Mouse (Mus musculus): ENCODE data around the gene Fuk. TPM values are rescaled to one million over a fixed set of nuclear protein-coding genes. Genes with fewer than 3 reads are reported as not detected.

Fuk gene
- polyA plus RNA-seq, 1 experiment = 7.2 TPM

GRCm38 (mm10) chr8:110901056-110901455, 1.2 kb downstream of the Fuk start:
- Histone ChIP-seq H3K79me2 (ENCODE audit: control insufficient read depth, insufficient read depth) (no peaks in the 10 kb centered on the region), H3K4me2 (ENCODE audit: low read depth) (no peak overlapping the region), H3K27me3 (ENCODE audit: control insufficient read depth, insufficient read depth, insufficient read length) (no peaks in the 10 kb centered on the region), H3K36me3 (ENCODE audit: control insufficient read depth, insufficient read depth) (no peaks in the 10 kb centered on the region), H3ac (ENCODE audit: control insufficient read depth, insufficient read length) (no peak overlapping the region), H3K4me3 (no peak overlapping the region)
- TF ChIP-seq E2F4 (IDR thresholded peaks at IDR 0.05; ENCODE audit: insufficient read depth) (no peak), REST (IDR thresholded peaks at IDR 0.05; ENCODE audit: insufficient read depth, insufficient read length) (no peak), POLR2AphosphoS2 (IDR thresholded peaks at IDR 0.05; ENCODE audit: insufficient read length, low read depth) (no peak), CEBPB (IDR thresholded peaks at IDR 0.05; ENCODE audit: insufficient read depth, poor library complexity, severe bottlenecking) (no peak), MAX (IDR thresholded peaks at IDR 0.05; ENCODE audit: low read depth) (no peak), MYOG (IDR thresholded peaks at IDR 0.05; ENCODE audit: control insufficient read depth in 1 of 3, insufficient read depth in 1 of 3, insufficient read length in 2 of 3, low read depth in 2 of 3) (no peak), MYOD1 (IDR thresholded peaks at IDR 0.05; ENCODE audit: control insufficient read depth in 1 of 3, insufficient read length in 2 of 3, low read depth in 2 of 3) (no peak), SRF (IDR thresholded peaks at IDR 0.05; ENCODE audit: control insufficient read depth, insufficient read length, low read depth) (no peak), POLR2A (IDR thresholded peaks at IDR 0.05; ENCODE audit: insufficient read length, low read depth) (no peak), TCF3 (IDR thresholded peaks at IDR 0.05; ENCODE audit: insufficient read length, low read depth) (no peak), USF1 (IDR thresholded peaks at IDR 0.05; ENCODE audit: low read depth) (no peak), TCF12 (IDR thresholded peaks at IDR 0.05; ENCODE audit: insufficient read depth, poor library complexity, severe bottlenecking) (no peak)

GRCm38 (mm10) chr8:110897495-110897894, 4.8 kb downstream of the Fuk start:
- TF ChIP-seq REST (IDR thresholded peaks at IDR 0.05; ENCODE audit: insufficient read depth, insufficient read length) (no peak), POLR2A (IDR thresholded peaks at IDR 0.05; ENCODE audit: insufficient read length, low read depth) (no peak), SRF (IDR thresholded peaks at IDR 0.05; ENCODE audit: control insufficient read depth, insufficient read length, low read depth) (no peak), E2F4 (IDR thresholded peaks at IDR 0.05; ENCODE audit: insufficient read depth) (no peak), POLR2AphosphoS2 (IDR thresholded peaks at IDR 0.05; ENCODE audit: insufficient read length, low read depth) (no peak), CEBPB (IDR thresholded peaks at IDR 0.05; ENCODE audit: insufficient read depth, poor library complexity, severe bottlenecking) (no peak), MAX (IDR thresholded peaks at IDR 0.05; ENCODE audit: low read depth) (no peak), MYOD1 (IDR thresholded peaks at IDR 0.05; ENCODE audit: control insufficient read depth in 1 of 3, insufficient read length in 2 of 3, low read depth in 2 of 3) (no peak), TCF12 (IDR thresholded peaks at IDR 0.05; ENCODE audit: insufficient read depth, poor library complexity, severe bottlenecking) (no peak), USF1 (IDR thresholded peaks at IDR 0.05; ENCODE audit: low read depth) (no peak), TCF3 (IDR thresholded peaks at IDR 0.05; ENCODE audit: insufficient read length, low read depth) (no peak), MYOG (IDR thresholded peaks at IDR 0.05; ENCODE audit: control insufficient read depth in 1 of 3, insufficient read depth in 1 of 3, insufficient read length in 2 of 3, low read depth in 2 of 3) (no peak)
- no peak overlapping the region for H3K4me2 ChIP-seq (ENCODE audit: low read depth)
- no peak overlapping the region for H3K4me3 ChIP-seq
- H3K27me3 ChIP-seq (ENCODE audit: control insufficient read depth, insufficient read depth, insufficient read length) = no peaks in the 10 kb centered on the region
- H3K36me3 ChIP-seq (ENCODE audit: control insufficient read depth, insufficient read depth) = no peaks in the 10 kb centered on the region
- no peaks in the 10 kb centered on the region for H3K79me2 ChIP-seq (ENCODE audit: control insufficient read depth, insufficient read depth)
- no peak overlapping the region for H3ac ChIP-seq (ENCODE audit: control insufficient read depth, insufficient read length)

GRCm38 (mm10) chr8:110895812-110896211, 6.5 kb downstream of the Fuk start:
- Histone ChIP-seq H3K4me2 (ENCODE audit: low read depth) (no peak overlapping the region), H3K36me3 (ENCODE audit: control insufficient read depth, insufficient read depth) (no peaks in the 10 kb centered on the region)
- TF ChIP-seq TCF12 (IDR thresholded peaks at IDR 0.05; ENCODE audit: insufficient read depth, poor library complexity, severe bottlenecking) = no peak
- TF ChIP-seq CEBPB (IDR thresholded peaks at IDR 0.05; ENCODE audit: insufficient read depth, poor library complexity, severe bottlenecking) = no peak
- no peak for TF ChIP-seq MYOG (IDR thresholded peaks at IDR 0.05; ENCODE audit: control insufficient read depth in 1 of 3, insufficient read depth in 1 of 3, insufficient read length in 2 of 3, low read depth in 2 of 3)
- no peak for TF ChIP-seq USF1 (IDR thresholded peaks at IDR 0.05; ENCODE audit: low read depth)
- no peak for TF ChIP-seq POLR2A (IDR thresholded peaks at IDR 0.05; ENCODE audit: insufficient read length, low read depth)
- TF ChIP-seq MAX (IDR thresholded peaks at IDR 0.05; ENCODE audit: low read depth) = no peak
- TF ChIP-seq TCF3 (IDR thresholded peaks at IDR 0.05; ENCODE audit: insufficient read length, low read depth) = no peak
- TF ChIP-seq MYOD1 (IDR thresholded peaks at IDR 0.05; ENCODE audit: control insufficient read depth in 1 of 3, insufficient read length in 2 of 3, low read depth in 2 of 3) = no peak
- no peak for TF ChIP-seq E2F4 (IDR thresholded peaks at IDR 0.05; ENCODE audit: insufficient read depth)
- TF ChIP-seq REST (IDR thresholded peaks at IDR 0.05; ENCODE audit: insufficient read depth, insufficient read length) = no peak

GRCm38 (mm10) chr8:110895254-110895653, 7.0 kb downstream of the Fuk start:
- Histone ChIP-seq H3K36me3 (ENCODE audit: control insufficient read depth, insufficient read depth) (no peaks in the 10 kb centered on the region), H3K4me3 (no peak overlapping the region), H3K27me3 (ENCODE audit: control insufficient read depth, insufficient read depth, insufficient read length) (no peaks in the 10 kb centered on the region), H3K79me2 (ENCODE audit: control insufficient read depth, insufficient read depth) (no peaks in the 10 kb centered on the region), H3K4me2 (ENCODE audit: low read depth) (no peak overlapping the region), H3ac (ENCODE audit: control insufficient read depth, insufficient read length) (no peak overlapping the region)
- no peak for TF ChIP-seq REST (IDR thresholded peaks at IDR 0.05; ENCODE audit: insufficient read depth, insufficient read length)
- no peak for TF ChIP-seq CEBPB (IDR thresholded peaks at IDR 0.05; ENCODE audit: insufficient read depth, poor library complexity, severe bottlenecking)
- no peak for TF ChIP-seq E2F4 (IDR thresholded peaks at IDR 0.05; ENCODE audit: insufficient read depth)
- TF ChIP-seq TCF12 (IDR thresholded peaks at IDR 0.05; ENCODE audit: insufficient read depth, poor library complexity, severe bottlenecking) = no peak
- no peak for TF ChIP-seq POLR2A (IDR thresholded peaks at IDR 0.05; ENCODE audit: insufficient read length, low read depth)
- no peak for TF ChIP-seq POLR2AphosphoS2 (IDR thresholded peaks at IDR 0.05; ENCODE audit: insufficient read length, low read depth)
- TF ChIP-seq MYOD1 (IDR thresholded peaks at IDR 0.05; ENCODE audit: control insufficient read depth in 1 of 3, insufficient read length in 2 of 3, low read depth in 2 of 3) = no peak
- TF ChIP-seq SRF (IDR thresholded peaks at IDR 0.05; ENCODE audit: control insufficient read depth, insufficient read length, low read depth) = no peak
- TF ChIP-seq MAX (IDR thresholded peaks at IDR 0.05; ENCODE audit: low read depth) = no peak
- TF ChIP-seq TCF3 (IDR thresholded peaks at IDR 0.05; ENCODE audit: insufficient read length, low read depth) = no peak
- no peak for TF ChIP-seq MYOG (IDR thresholded peaks at IDR 0.05; ENCODE audit: control insufficient read depth in 1 of 3, insufficient read depth in 1 of 3, insufficient read length in 2 of 3, low read depth in 2 of 3)
- TF ChIP-seq USF1 (IDR thresholded peaks at IDR 0.05; ENCODE audit: low read depth) = no peak

More at GRCm38 (mm10) chr8:110895812-110896211, 6.5 kb downstream of the Fuk start:
- Histone ChIP-seq H3K27me3 (ENCODE audit: control insufficient read depth, insufficient read depth, insufficient read length) (no peaks in the 10 kb centered on the region), H3ac (ENCODE audit: control insufficient read depth, insufficient read length) (no peak overlapping the region), H3K4me3 (no peak overlapping the region), H3K79me2 (ENCODE audit: control insufficient read depth, insufficient read depth) (no peaks in the 10 kb centered on the region)
